Mouse (Mus musculus): Measurements from ENCODE around the gene Nfam1.

GRCm38 (mm10) chr15:83034275-83034977 is 1.3 kb upstream of the Nfam1 start:
- no peak for TF ChIP-seq CTCF (IDR thresholded peaks at IDR 0.05; ENCODE audit: low read depth)
- no peak for TF ChIP-seq EP300 (IDR thresholded peaks at IDR 0.05; ENCODE audit: low read depth)
